Mouse (Mus musculus) neural tube, embryonic 10.5 days (tissue): ENCODE results near the gene Astl.
"Not testable (repeated sequence)": the region's sequence is repeated elsewhere in the genome, so short reads cannot be mapped to it uniquely, and the experiment has no call there.

ENCODE experiments used
- DNase-seq: peaks from one replicate; pipeline ENCODE4 v3.0.0-alpha.2; 2017; ENCODE audit warnings: low spot score; ENCODE audit errors: extremely low spot score

Gene Astl

DNA sequence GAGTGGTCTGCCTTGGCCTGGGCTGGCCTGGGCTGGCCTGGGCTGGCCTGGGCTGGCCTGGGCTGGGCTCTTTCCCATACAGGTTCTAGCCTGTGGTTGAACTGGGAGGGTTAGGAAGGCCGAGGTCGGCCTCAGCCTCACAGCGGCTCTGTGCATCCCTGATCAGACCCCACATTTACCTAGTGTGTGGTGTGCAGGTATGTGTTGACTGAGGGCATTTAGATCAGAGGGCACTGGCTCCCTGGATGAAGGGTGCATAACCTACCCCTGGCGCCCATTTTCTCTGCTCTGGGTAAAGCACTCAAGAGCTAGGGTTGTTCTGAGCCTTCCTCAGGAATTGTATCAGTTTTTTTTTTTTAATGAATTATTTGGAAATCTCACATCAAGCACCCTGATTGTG lies at the start of gene Astl:
Gene Astl, plus strand, starts transcription at position 224 of the 400 bp plus-strand sequence.
- no peak for DNase-seq

DNA sequence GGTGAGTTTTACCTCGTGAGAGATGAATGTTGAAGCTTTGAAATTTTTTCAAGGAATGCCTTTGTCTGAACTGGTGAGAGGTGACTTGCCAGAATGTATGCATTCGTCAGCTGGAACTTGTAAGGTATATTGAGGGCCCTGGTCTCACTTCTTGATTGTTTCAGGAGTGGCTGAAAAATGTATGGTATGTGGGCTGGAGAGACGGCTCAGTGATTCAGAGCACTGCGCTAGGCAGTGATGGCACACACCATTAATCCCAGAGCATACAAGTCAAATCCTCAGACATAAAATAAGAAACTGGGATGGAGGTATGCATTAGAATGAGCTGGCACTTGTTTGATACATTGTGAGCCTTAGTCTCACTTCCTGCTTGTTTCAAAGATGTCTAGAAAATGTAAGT lies 46.2 kb upstream of the Astl start:
- DNase-seq, result no peak

DNA sequence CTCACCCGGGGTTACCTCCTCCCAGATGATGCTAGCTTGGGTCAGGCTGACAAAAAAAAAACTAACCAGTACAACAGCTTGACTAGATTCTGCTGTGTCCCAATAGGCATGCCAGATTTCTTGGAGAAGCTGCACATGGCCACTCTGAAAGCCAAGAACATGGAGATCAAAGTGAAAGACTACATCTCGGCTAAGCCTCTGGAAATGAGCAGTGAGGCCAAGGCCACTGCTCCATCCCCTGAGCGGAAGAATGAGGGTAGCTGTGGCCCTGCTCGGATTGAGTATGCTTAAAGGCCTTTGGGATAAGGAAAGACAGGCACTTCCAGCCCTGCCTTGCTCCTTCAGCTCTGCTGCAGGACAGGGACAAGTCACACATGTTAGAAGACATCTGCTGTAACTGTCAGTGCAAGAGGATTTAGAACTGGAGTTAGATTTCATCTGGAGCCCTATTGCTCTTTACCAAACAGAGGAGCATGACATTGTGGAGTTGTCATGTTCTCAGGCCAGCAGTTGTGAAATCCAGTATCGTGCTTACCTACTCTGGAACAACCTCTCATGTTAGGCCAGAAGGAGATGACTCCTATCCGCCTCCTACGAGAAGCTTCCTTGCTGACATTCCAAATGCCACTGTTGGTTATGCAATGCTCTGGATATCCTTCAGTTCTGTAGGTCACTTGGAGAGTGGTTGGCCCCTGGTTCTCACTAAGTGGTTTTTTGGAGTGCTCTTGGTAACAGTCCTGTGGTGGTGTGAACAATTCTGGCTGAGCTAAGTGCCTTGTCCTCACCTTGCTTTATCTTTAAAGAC lies 41.2 kb upstream of the Astl start:
- DNase-seq, result no peak

DNA sequence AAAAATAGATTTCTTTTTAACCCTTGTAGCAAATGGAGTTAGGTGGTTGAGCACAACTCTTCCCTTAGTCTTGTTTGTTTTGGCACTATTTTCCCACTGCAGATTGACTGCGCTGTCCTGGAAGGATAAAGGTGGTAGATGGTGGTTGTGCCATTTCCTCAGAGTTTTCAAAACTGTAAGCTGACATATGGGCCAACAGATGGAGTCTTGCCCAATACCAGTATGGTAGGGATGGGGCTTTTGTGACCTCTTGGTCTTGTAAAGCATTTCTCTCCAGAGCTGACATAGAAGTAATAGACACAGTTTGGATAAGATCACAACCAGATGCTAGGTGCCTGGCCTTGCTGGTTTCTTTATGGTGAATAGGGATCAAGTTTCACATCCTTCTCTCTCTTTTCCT lies 40.4 kb upstream of the Astl start:
- no peak for DNase-seq

DNA sequence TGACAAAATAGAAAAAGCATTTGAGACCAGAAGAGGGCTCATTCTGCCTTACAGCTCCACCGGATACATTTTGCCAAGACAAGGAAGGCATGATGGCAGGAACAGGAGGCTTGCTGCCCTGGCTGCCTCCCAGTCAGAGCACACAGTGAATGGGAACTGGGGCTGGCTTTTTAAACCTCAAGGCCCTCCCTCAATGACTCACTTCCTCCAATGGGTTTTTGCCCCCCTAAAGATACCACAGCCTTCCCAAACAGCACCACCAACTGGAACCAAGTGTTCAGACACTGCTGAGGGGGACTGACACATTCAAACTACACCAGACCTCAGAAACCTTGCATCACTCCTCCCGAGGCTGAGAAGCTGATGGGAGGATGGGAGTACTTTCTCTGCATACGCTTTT lies 37.7 kb upstream of the Astl start:
- no peak for DNase-seq

DNA sequence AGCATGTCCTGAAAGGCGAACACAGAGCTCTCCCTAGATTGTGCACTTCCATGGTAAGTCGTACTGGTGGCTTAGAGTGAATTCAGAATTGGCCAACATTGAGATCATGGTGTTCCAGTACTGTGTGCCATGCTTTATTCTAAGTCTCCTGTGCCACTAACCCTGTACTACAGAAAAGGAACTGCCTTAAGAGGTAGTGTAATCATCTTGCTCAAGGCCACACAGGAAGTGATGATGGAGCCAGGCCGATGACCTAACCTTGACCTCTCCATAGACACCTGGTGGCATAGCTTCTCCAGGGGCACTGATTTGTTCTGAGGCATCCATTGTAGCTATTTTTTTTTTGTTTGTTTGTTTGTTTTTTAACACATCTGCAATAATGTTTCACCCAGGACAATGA lies 36.6 kb upstream of the Astl start:
- DNase-seq, result no peak

DNA sequence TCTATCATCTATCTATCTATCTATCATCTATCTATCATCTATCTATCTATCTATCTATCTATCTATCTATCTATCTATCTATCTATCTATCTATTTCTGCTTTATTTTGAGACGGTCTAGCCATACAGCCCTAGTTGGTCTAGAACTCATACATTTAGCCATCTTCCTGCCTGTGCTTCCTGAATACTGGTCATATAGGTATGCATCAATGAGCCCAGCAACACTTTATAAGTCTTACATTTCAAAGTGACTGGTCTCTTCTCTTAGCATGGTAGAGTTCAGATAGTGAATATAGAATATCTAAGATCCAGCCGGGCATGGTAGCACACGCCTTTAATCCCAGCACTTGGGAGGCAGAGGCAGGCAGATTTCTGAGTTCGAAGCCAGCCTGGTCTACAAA lies 34.2 kb upstream of the Astl start:
- not testable (repeated sequence) for DNase-seq

DNA sequence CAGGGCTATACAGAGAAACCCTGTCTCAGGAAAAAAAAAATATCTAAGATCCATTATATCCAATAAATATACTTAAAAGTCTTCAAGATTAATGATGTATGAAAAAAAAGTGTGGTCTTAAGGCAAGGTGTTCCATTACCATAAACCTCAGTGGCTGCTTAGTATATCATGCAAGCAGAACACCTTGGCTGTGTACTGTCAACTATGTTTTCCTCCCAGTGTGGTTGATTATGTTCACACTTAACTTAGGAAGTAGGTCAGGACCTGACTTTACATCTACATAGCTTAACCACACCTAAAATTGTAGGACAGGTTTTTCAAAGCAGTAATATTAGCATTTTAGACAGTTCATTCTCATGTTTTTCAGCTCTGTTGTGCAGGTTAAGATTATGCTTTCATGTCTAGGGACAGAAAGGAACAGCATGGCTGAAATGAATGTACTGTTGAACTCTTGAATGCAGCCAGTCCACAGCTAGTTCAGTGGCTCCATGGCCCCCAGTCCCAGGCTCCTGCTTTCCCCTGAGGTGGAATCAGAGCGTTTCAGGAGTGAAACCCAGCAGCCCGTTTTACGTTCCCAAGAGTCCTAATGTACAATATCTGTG lies 33.7 kb upstream of the Astl start:
- DNase-seq, result no peak

DNA sequence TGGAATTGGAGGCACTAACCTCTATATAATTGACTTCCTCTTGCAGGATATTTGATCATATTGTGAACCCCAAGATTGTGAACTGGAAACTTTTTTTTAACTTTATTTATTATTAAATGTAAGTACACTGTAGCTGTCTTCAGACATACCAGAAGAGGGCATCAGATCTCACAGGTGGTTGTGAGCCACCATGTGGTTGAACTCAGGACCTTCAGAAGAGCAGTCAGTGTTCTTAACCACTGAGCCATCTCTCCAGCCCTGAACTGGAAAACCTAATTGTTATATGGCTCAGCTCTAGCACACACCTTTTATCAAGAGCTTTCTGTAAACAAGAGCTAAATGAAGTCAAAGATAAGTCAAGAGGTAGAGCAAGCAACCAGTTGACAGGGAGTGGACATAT lies 32.3 kb upstream of the Astl start:
- no peak for DNase-seq

DNA sequence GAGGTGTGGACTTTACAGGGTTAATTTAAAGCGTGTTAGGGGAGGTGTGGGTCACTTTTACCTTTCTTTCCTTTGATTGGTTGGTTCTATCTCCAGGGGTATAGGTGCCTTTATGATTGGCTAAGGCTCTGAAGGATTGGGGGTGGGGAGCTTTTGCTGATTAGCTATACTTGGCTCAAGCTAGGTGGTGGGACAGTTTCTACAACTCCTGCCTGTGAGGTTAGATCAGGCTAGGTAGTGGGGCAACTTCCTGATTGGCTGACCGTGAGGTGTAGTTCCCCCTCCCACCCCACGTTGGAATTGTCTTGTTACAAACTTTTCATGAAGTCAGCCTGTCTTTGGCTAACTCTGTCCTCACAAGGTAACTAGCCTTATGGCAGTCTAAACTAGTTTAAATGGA lies 31.3 kb upstream of the Astl start:
- no peak for DNase-seq

DNA sequence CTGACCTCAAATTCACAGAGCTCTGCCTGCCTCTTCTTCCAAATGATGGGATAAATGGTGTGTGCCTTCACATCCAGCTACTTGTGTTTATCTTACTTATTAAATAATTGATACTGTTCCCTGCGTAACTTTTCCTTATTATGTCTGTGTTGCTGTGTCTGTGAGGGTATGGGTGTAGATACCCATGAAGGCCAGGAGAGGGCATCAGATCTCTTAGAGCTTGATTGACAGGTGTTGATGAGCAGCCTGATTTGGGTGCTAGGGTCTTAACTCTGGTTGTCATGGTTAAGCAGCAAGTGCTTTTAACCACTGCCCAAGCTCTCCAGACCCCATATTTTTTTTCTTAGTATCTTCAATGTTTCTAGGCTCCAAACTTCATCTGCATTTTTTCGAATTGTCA lies 29.8 kb upstream of the Astl start:
- no peak for DNase-seq

DNA sequence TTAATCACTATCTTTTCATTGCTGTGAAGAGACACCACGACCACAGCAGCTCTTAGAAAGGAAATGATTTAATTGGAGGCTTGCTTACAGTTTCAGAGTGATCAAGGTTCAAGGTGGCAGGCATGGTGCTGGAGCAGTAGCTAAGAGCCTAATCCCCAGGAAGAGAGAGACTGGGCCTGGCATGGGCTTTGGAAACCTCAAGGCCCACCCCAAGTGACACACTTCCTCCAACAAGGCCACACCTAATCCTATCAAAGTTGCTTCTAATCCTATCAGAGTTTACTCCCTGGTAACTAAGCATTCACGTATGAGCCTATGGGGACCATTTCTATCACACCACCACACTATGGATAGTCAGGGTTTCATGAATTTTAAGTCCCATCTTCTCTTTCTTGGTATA lies 28.2 kb upstream of the Astl start:
- no peak for DNase-seq

DNA sequence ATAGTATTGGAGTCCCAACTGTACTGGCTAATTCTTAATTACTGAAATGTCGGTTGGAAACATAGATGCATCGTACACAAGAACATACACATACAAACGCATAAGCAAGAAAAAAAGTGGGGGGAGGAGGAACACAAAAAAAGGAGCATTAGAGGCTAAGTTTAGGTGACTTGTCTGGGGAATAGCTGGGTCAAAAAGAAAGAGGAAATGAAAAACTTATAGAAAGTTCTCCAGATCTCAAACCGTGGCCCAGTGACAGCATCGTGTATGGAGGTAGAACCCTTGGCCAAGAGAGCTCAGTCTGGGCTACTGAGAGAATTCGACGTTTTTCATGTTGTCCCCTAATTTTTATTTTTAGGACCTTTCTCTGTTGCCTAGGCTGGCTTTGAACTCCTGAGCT lies 27.8 kb upstream of the Astl start:
- no peak for DNase-seq

DNA sequence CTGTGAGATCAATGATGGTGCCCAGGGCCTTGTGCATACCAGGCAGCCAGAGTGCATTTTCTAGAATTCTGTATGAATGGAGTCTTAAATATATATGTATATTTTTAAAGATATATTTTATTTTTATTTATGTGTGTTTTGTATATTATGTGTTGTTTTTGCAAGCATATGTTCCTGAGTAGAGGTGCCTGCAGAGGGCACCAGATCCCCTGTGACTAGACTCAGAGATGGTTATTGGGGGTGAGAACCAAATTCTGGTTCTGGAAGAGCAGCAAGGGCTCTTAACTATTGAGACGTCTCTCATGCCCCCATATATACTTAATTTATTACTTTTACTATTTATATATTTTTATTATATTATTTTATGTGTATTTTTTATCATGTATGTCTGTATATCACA lies 27.2 kb upstream of the Astl start:
- no peak for DNase-seq

DNA sequence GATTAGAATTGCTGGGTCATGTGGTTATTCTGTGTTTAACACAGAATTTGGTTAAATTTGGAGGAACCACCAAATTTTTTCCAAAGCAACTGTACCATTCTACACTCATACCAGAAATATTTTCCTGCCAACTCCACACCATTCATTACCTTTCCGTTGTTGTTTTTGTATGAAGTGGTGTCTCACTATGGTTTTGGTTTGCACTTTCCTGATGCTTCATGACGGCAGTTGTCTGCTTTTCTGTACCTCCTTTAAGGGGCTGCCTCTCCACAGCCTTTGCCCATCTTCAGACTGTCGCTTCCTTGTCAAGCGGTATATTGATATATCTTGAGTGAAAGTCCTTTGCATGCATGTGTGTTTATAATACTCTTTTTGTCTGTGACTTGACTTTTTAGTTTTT lies 25.6 kb upstream of the Astl start:
- DNase-seq, result no peak

DNA sequence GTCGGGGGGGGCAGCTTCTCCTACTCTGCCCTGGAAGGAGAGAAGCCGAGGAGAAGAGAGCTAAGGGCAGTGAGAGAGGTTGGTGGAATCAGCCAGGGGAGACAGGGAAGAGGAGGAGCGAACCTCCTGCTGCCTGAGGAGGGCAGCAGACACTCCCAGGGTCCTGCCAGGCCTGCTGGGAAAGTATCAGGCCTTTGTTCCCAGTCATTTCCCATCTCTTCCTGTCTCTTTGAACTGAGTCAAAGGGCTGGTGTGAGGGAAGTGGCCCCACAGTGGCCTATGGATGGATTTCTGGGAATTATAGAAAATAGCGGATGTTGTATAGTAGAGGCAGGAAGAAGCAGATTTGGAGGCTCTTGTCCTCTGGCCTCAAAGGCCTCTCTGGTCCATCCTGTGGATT lies 24.6 kb upstream of the Astl start:
- no peak for DNase-seq

DNA sequence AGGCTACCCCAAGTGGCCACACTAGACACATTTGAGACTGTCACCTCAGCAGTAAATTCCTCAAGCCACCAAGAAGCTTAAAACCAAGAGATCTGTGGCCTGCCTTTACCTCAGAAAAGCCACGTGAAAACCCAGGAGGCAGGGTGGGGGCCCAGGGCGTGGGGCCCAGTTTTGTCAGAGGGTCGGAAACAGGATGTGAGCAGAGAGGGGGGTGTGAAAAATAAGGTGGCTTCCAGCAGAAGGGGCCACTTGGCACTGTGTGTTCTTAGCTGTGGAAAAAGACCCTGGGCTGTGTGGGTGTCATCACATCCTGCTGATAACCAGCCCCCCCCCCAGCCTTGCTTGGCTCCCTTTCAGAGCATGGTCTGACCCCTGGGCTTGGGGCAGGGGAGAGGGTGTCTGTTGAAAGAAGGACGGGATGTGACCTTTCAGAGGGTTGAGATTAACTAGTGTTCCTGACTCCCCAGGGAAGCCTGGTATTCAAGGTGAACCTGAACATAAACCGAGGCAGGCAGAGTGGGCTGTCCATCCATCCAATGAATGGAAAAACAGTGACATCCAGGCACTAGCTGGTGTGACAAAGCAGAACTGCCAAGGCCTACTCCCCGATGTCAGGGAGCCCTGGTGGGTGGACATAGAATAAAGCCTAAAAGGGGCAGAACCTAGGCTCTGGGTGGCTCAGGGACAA lies 23.8 kb upstream of the Astl start:
- DNase-seq, result no peak

DNA sequence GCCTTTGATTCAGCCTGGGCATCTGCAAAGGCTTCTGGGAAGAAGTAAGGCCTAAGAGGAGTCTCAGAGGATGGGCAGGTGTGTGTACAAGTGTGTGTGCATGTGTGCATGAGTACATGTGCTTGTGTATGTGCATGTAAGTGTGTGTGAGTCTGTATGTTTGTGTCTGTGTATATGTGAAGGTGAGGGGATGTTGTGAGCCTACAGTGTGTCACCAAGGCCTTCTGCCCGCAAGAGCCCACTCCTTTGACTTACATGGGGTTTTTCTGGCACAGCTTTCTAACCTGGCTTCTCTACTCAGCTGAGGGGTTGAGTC lies 23.3 kb upstream of the Astl start:
- DNase-seq, result no peak

DNA sequence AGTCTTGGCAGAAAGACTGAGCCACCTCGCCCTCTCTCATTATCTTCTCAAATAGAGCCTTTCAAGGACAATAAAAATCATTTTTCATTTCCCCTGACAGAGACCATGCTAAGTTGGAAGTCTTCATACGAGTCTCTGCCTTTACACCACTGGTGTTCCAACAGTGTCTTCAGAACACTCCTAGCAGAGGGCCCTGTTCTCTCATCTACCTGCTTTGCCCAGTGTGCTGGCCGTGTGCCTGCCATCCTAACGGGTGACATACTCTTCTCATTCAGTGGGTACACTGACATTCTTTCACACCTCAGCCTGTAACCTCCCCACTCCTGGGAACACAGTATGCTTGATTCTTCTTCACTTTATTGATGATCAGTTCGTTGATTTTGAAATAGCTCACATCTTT lies 22.0 kb upstream of the Astl start:
- no peak for DNase-seq

DNA sequence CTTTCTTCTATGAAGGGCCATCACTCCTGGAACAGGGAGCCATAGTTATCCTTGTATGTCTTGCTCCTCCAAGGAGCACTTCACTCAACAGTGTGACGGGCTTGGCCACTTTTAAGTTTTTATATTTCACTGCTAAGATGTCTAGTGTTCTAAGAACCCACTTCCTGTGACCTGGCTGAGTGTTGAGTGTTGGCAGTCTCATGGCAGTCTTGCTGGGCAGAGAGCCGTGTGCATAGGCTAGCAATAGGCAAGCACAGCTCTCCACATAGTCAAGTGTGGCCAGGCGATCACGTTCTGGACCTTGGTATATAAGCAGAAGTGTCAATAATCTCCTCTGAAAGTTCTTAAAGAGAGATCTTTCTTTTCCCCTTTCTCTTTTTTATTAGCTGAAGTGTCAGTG lies 20.3 kb upstream of the Astl start:
- no peak for DNase-seq

DNA sequence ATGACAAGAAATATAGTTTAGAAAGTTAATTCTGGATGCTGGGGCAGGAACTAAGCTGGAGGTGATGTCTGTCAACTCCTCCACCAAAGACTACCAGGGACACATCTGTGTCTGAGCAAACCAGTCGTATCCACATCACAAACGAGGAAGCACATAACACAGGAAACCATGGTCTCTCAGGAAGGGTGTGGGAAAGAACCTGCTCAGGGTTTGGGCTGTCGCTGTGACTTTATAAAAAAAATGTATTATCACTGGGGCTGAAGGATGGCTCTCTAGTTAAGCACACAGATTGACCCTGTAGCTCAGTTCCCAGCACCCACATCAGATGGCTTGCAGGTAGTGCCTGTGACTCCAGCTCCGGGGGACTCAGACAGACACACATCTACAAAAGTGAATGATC lies 19.4 kb upstream of the Astl start:
- no peak for DNase-seq

DNA sequence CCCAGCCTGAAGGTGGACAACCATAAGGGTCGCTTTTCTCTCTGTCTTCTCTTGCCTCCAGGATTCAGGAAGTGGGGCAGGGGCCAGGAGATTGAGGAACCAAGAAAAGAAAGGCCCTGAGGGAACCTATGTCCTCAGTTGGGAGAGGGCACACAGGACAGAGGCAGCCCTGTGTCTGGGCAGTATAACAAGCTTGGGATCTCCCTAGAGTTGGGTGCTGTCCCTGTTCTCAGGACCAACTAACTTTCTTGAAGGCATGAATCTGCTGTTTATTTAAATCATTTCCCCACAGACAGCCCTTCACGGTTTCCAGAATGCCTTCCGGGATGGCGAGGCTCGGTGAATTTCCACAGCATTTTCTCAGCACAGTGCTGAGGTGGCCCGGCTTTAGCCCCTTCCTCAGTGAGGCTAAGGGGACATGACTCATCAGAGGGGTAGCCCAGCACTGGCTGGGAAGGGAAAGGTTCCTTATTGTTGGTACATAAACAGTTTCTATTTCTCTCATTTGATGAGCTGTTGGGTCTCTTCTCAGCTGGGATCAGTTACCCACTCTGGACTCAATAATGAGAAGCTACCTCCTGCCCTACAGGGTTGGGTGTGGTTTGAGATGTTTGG lies 15.7 kb upstream of the Astl start:
- DNase-seq, result no peak

DNA sequence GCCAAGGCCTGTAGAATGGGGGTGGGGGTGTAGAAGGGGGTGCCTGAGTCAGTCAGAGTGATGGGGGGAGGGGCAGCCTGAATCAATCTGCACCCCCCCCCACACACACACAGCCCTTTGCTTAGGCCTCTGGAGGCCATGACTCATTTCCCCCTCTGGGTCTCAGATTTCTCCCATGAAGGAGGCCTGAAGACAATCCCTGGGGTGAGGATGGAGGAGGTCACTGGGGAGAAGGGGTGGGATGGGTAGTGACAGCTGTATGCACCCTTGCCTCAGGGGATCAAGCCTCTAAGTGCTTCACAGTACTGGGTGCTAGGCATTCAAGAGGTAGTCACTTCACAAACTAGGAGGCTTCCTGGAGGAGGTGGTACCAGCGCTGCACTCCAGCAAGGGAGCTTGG lies 14.8 kb upstream of the Astl start:
- DNase-seq, result no peak
